Mouse (Mus musculus): Measurements from ENCODE around the gene Adora2b. TPM values are rescaled to one million over a fixed set of nuclear protein-coding genes. Genes with fewer than 3 reads are reported as not detected.

The Adora2b gene
- total RNA-seq (2014; fragmentation: Nextera tagmentation), result not detected in 2 replicates
- not detected in 2 replicates for total RNA-seq (2017)

DNA sequence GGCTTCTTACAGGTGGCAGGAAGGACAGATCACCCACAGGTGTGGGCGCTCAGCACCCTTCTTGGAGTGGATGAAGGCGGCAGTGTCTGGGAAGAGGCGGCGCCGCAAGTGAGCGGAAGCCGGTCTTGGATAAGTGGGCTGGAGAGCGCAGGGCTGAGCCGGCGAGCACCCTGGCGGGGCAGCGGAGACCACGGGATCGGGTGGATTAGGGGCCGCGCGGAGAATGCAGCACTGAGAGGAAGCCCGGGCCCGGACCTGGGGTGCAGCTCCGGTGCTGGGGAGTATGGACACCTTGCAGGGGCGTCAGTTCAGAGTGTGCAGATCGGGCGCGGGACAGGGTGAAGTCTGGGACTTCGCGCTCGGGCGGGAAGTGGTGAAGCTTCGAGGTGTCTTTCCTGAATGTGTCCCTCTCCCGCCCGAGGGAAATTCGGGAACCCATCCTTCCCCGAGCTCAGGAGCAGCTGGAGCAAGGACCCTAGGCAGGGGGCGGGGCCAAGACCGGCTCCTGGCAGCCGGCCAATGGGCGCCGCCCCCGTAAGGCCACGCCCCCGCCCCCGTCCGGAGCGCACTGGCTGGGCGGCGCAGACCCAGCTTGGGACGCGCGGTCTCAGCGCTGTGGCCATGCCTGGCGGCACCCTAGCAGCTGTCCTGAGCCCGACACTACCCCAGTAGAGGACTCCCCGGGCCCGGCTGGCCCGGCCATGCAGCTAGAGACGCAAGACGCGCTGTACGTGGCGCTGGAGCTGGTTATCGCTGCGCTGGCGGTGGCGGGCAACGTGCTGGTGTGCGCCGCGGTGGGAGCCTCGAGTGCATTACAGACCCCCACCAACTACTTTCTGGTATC is at the start of gene Adora2b:
Gene Adora2b, plus strand, starts transcription at position 584 of the 844 bp plus-strand sequence.
- ATAC-seq (replicated peaks; ENCODE audit: low FRiP score, low TSS enrichment, poor library complexity, severe bottlenecking), result peak; percentile 66

DNA sequence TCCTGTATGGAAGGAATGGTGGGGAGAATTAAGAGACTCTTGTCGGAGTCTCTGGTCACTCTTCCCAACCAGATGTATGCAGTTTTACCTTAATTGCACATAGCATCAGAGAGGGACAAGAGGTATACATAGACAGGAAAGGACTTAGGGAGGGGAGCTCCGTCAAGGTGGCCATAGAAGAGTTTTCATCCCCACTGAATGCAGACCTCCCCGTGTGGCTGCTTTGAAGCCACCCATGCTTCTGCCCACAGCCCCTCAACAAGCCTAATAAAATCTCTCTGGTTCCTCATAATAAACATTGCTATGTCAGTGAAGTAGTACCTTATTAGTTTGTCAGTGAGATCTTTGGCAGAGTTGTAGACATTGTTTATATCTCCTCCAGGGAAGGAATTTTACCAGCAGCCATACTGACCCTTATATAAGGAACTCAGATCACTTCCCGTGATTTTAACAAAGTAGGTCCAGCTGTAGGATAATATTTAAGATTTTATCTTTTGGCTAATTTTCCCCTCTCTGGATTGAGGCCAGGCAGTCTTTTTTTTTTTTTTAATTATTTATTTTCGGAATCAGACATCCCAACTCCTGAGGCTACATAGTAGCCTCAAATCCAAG is 47.8 kb upstream of the Adora2b start:
- no peak for ATAC-seq (replicated peaks; ENCODE audit: low FRiP score, low TSS enrichment, poor library complexity, severe bottlenecking)

DNA sequence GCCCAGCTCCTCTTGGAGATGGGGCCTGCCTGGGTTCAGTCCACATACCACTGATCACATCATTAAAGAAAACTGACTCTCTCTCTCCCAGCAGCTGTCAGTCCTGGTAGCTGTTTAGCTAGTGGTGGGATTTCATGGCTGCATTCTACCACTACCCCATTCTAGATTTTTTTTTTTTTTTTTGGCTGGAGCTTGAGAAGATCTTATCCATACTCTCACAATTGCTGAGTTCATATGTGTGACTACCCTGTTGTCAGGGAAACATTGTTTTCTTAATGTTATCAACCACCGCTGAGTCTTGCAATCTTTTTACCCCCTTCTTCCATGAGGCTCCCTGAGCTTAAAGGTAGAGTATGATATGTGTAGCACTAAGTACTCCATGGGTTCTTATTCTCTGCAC is 46.1 kb upstream of the Adora2b start:
- no peak for ATAC-seq (replicated peaks; ENCODE audit: low FRiP score, low TSS enrichment, poor library complexity, severe bottlenecking)

DNA sequence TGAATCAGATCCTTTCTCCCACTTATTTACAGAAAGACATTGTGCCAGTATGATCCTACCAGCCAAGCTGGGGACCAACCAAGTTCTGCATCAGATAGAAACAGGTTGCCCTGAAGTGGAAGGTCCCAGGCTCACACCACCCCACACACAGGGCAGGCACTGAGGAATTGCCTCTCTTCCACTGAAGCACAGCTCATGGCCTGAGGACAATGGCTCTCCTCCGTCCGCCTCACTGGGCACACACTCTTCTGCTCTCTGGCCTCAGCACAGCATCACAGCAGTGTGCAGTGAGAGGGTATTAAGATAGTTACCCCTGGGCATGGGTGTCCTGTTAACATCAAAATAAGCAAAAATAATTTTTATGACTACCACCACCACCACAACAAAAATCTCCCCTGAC is 39.7 kb upstream of the Adora2b start:
- no peak for ATAC-seq (replicated peaks; ENCODE audit: low FRiP score, low TSS enrichment, poor library complexity, severe bottlenecking)

DNA sequence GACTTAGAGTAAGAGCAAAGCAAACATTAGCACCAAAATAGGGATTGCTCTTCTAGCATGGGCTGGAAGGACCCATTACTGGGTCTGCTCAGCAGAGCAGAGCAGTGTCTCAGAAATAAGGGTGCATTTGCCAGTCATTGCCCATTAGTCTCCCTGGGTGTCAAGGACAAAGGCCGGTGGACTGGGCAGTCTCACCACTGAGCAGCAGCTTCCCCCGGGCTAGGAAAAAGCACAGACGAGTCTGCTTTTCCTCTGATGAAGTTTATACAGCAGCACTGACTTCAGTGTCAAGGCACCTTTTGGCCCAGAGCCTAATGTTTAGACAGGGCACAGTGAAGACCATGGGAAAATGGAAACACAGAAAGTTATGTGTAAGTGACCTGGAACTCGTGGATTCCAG is 38.9 kb upstream of the Adora2b start:
- no peak for ATAC-seq (replicated peaks; ENCODE audit: low FRiP score, low TSS enrichment, poor library complexity, severe bottlenecking)

DNA sequence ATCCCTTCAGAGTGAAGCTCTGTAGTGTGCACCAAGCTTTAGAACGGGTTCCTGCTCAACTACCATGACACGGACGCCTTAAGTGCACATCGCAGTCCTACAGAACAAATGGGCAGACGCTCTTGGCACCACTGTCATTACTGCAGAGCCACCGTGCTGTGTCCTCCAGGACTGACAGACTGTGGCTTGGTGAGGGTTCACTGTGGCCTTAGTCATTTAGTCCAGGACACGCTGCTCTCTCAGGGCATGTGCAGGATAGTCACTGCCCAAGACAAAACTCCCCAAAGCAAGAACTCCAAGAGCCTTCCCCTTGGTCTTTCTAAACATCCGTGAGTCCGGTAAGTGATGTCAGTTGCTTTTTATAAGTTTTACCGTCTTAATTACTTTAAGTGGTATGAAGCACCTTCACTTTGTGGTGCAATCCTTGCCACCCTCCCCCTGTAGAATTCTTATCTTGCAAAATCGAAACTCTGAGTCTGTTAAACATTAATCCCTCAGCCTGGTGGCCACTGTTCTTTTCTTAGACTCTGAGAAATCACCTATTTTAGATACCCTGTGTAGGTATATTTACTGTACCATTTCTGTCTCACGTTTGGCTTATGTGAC is 35.3 kb upstream of the Adora2b start:
- no peak for ATAC-seq (replicated peaks; ENCODE audit: low FRiP score, low TSS enrichment, poor library complexity, severe bottlenecking)

DNA sequence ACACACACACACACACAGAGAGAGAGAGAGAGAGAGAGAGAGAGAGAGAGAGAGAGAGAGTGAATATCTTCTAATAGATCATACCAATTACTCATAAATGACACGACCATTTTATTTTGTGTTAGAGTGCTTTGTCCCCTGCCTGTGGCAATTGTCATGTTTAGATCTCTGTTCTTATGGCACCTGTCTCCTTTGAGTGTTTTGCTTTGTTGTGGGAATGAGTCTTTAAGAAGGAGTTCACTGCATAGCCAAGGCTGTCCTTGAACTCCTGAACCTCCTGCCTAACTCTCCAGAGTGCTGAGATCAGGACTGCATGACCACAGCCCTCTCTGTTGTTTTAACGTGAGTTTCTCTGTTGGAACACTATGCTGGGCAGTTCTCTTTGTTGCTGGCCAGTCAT is 33.7 kb upstream of the Adora2b start:
- ATAC-seq (replicated peaks; ENCODE audit: low FRiP score, low TSS enrichment, poor library complexity, severe bottlenecking), result no peak

DNA sequence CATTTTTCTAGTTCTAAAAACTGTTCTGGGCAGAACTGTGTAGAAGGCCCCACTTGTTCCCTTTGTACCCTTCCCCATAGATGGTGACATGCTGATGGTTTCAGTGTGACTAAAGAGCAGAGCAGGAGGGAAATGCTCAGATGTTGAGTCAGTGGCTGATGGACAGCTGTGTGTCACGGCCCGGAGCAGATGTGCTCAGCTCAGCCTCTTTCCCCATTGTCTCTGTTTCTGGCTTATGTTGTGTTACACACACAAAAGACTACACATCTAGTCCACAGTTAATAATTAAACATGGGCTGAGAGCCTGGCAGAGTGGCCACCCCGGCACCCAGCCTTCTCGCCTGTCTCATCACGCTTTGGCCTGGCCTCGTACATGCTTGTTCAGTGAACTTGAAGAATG is 31.0 kb upstream of the Adora2b start:
- no peak for ATAC-seq (replicated peaks; ENCODE audit: low FRiP score, low TSS enrichment, poor library complexity, severe bottlenecking)

DNA sequence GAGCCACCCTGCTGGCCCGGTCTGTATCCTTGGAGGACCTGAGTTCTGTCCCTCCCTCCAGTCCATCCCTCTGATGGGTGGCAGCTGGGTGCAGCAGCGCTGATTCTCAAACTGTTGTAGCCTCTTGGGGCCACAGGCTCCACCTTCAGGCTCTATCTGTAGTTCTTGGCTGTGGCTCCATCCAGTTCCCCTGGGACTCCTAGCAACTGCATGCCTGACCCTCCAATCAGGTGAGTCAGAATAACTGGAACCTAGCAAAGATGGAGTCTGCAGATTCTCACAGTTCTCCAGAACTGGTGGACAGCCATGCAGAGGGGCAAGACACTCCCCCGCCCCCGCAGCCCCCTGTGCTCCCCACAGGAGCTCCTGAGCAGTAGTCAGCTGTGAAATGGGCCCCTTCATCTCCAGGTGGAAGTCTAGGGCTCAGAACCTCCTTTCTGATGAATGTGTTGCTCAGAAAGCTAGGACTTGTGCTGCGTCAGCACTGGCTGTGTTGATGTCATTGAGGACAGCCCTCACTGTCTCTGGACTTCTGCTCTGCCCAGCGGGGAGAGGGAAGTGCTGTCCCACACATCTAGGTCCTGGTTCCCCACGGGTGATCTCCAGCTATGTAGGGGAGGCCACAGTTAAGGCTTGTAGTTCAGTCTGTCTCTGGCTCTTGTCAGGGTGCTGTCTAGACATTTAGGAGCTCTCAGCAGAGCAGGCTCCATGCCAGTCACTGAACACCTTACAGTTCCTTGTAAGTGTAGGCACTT is 27.9 kb upstream of the Adora2b start:
- no peak for ATAC-seq (replicated peaks; ENCODE audit: low FRiP score, low TSS enrichment, poor library complexity, severe bottlenecking)

DNA sequence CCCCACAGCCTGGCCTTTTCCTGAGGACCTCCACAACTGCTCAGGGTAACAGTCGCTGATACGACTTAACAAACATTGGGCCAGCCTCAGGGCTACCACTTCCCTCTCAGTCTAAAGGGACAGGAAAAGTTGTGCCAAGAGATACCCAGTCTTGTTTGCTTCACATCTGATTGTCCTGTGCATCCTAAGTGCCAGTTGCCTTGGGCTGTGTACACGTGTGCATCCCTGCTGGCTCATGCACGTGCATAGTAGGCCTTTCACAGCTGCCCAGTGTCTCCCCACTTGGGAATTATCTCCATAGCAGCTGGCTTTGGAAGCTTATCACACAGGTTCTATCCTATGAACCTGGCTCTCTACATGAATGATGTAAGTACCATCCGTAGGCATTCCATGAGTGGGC is 25.4 kb upstream of the Adora2b start:
- no peak for ATAC-seq (replicated peaks; ENCODE audit: low FRiP score, low TSS enrichment, poor library complexity, severe bottlenecking)

DNA sequence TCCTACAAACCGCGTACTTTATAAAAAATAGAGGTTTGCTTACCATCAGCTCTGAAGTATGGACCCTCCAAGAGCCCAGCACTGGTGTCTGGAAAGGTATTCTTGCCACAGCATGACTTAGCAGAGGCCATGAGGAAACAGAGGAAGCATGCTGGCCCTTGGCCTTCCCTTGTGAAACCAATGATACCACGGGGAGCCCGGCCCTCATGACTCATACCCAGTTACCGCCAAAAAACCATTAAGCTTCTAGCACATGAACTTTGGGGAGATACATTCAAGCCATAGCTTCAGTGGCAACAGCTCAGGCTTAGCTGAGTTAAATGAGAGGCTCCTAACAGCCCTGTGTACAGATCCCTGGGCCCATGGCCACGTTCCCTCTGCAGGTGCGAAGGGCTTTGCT is 24.8 kb upstream of the Adora2b start:
- no peak for ATAC-seq (replicated peaks; ENCODE audit: low FRiP score, low TSS enrichment, poor library complexity, severe bottlenecking)

DNA sequence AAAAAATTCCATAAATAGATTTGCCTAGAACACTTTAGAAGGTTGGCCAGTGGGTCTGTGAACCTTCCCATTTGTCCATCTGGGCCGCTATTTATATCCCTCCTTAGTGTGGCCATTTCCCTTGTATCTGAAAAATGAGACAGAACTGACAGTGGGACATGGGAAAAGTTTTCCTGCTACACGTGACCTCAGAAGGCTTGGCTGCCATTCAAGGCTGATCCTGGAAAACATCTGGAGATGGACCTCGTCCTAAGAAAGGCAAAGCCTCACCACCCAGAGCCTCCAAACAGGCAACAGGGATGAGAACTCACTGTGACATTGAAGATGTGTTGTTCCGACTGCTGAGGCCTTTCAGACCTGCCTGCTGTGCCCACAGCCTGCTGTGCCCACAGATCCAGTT is 24.0 kb upstream of the Adora2b start:
- ATAC-seq (replicated peaks; ENCODE audit: low FRiP score, low TSS enrichment, poor library complexity, severe bottlenecking), result no peak

DNA sequence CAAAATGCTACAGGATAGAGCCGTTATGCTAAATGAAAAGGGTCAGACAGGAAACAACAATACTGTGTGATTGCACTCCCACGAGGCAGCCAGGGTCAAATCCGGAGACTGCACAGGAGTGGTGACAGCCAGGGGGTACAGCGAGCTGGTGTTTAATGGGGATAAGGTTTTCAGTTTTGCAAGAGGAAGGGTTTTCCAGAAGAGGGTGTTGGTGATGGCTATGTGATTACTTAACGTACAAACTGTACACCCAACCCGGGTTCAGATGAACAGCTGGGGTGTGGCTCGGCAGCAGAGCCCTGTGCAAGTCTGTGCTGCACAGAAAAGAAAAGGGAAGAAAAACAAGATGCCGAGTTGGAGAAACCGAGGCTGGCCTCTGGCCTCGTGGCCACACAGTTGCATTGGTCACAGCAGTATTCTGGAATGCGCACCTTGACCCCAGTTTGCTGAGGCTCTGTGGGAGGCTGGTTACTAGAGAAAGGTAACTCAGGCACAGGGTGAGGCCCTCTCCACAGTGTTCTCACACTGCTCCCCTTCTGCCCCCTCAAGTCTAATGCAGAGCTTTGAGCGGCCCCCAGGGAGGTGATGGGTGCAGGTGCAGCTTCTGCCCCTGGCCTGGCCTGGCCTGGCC is 8.0 kb upstream of the Adora2b start:
- ATAC-seq (replicated peaks; ENCODE audit: low FRiP score, low TSS enrichment, poor library complexity, severe bottlenecking), result no peak

DNA sequence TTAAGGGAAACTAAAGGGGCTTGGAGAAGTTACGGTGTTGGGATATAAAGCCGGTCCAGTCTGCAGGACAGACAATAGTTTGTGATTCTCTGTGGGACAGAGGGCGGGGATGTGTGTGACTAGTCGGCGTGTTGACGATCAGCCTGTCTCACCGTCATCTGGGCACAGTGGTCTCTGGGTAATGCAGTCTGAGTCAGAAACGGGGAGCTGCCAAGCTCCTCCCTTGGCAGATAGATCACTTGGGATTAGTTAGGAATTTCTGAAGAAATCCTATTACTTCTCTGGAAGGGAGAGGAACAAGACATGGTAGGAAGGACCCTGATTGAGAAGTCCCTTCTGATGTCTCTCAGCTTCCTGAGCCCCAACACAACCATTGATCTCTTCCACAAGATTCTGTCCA is 4.9 kb upstream of the Adora2b start:
- no peak for ATAC-seq (replicated peaks; ENCODE audit: low FRiP score, low TSS enrichment, poor library complexity, severe bottlenecking)

DNA sequence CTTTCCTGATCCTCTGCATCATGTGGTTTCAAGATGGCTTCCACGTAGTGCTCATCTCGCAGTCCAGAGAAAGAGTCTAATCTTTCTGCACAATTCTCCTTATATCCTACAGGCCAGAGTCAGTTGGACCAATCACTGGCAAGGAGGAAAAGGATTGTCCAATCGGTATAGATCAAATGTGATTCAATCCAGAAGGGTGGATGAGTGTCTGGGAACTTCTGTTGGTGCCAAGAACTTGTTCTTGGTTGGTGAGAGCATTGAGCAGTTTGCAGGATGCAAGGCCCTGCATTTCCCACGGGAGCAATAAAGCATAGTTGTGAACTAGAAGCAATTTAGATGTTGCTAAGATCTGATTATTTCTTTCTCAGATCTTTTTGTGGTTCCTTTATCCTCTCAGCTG is 4.3 kb upstream of the Adora2b start:
- no peak for ATAC-seq (replicated peaks; ENCODE audit: low FRiP score, low TSS enrichment, poor library complexity, severe bottlenecking)

DNA sequence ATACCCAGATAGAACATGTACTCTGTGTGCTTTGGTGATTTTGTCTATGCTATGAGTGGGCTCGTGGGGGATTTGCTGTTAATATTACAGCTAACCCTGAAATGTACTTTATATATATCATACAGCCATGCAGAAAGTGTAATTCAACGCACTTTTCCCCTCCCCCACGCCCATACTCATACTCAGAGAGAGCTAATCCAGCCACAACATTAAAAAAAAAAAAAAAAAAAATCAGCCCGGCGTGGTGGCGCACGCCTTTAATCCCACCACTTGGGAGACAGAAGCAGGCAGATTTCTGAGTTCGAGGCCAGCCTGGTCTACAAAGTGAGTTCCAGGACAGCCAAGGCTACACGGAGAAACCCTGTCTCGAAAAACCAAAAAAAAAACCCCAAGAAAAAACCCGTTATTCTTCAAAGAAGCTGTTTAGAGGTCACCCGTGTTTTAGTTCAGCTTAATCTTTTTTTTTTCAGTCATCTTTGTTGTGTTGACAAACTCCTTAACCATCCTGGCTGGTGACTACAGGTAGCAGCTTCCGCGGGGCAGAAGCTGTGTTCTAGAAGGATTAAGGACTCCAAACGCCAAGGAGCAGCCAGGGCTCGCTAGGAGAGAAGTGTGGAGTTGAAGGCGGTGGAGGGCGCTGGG is 904 bp upstream of the Adora2b start:
- ATAC-seq (replicated peaks; ENCODE audit: low FRiP score, low TSS enrichment, poor library complexity, severe bottlenecking), result no peak

DNA sequence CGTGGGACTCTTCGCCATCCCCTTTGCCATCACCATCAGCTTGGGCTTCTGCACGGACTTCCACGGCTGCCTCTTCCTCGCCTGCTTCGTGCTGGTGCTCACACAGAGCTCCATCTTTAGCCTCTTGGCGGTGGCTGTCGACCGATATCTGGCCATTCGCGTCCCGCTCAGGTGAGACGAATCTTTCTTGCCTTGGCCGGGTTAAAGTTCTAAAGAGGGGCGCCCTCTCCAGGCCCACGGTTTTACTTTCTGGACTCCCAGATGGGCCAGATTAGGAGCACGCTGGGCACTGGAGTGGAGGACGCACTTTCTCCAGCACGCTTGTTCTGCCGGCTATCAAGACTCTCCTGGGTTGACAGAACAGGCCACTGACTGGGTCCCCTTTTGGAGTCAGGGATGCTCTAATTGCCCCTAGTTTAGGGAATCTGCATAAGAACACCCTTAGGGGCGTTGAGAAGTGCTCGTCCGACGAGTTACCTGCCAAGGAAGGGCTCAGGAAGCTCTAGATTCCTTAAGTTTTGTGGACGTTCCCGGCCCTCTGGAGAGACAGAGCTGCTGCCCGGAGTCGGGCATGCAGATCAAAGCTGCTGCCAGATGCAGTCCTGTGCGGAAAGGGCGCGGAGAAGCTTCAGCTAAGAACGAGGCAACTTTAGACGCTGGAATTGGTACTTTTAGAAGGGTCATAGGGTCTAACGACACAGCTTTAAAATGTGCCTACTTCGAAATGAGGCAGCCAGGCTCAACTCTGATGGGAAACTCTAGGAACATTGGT is 668 bp downstream of the Adora2b start:
- ATAC-seq (replicated peaks; ENCODE audit: low FRiP score, low TSS enrichment, poor library complexity, severe bottlenecking), result 0 out of 2 replicates have a peak, but pooled peaks have one; percentile 13

DNA sequence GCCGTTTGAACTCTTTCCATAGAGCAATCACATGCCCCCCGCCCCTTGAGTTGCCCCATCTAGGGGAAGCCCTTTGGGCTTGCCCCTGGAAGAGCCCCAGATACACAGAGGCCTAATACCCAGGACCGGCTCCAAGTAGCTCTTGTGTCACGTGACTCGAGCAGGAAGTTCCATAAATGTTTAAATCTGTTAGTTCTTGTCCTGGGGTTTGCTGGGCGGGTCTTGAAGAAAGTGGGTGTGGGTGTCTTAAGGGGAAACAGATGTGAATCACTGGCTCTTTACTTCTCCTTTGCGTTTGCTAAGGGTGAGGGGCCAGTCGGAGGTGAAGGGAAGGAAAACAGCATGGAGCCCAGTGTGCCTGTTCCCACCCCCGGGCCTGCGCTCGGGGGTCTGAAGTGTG is 2.3 kb downstream of the Adora2b start:
- no peak for ATAC-seq (replicated peaks; ENCODE audit: low FRiP score, low TSS enrichment, poor library complexity, severe bottlenecking)

Data from megakaryocyte-erythroid progenitor cell, adult 5-6 weeks (primary cell).